Mouse (Mus musculus) MEL (cell line): Measurements from ENCODE around the gene Dohh. TPM values are rescaled to one million over a fixed set of nuclear protein-coding genes. Genes with fewer than 3 reads are reported as not detected.

Experiments
- DNase-seq: peaks from one replicate; pipeline ENCODE4 v3.0.0; 2011; ENCODE audit warnings: low read depth, low spot score
- H3K27ac ChIP-seq: 2 replicates; pipeline ENCODE4 v1.5.1; 2012; ENCODE audit warnings: low read depth, mild to moderate bottlenecking, control low read depth, low read length, moderate library complexity; ENCODE audit not compliant: control insufficient read depth
- H3K27me3 ChIP-seq, 2 experiments: fragments of 150-350 bp in 1 of 2; sonication (generic) in 1 of 2; 2 replicates each; pipeline ENCODE4 v1.6.1; 2012; ENCODE audit warnings: low read length in 2 of 2, mild to moderate bottlenecking in 2 of 2, improper control_type of control experiment in 1 of 2, moderate library complexity in 1 of 2; ENCODE audit not compliant: insufficient read depth in 2 of 2, control insufficient read depth in 1 of 2
- H3K36me3 ChIP-seq, 2 experiments: 2 replicates each; pipeline ENCODE4 v1.6.1; 2012 to 2014; ENCODE audit warnings: low read length in 2 of 2, improper control_type of control experiment in 1 of 2, inconsistent platforms in 1 of 2, mild to moderate bottlenecking in 1 of 2; ENCODE audit not compliant: insufficient read depth in 2 of 2, control insufficient read depth in 1 of 2
- H3K4me1 ChIP-seq, 2 experiments: fragments of 150-350 bp in 1 of 2; sonication (generic) in 1 of 2; 2 replicates each; pipeline ENCODE4 v1.6.1; 2012; ENCODE audit warnings: low read length in 2 of 2, improper control_type of control experiment in 1 of 2, mild to moderate bottlenecking in 1 of 2; ENCODE audit not compliant: insufficient read depth in 2 of 2, control insufficient read depth in 1 of 2
- H3K4me3 ChIP-seq, 2 experiments: fragments of 150-350 bp in 1 of 2; sonication (generic) in 1 of 2; 2 replicates each; pipeline ENCODE4 v1.5.1; 2012; ENCODE audit warnings: low read depth in 2 of 2, low read length in 2 of 2, mild to moderate bottlenecking in 2 of 2, moderate library complexity in 2 of 2, control low read depth in 1 of 2, improper control_type of control experiment in 1 of 2; ENCODE audit not compliant: control insufficient read depth in 1 of 2, insufficient read depth in 1 of 2
- H3K79me2 ChIP-seq: 2 replicates; pipeline ENCODE4 v1.6.1; 2012; ENCODE audit warnings: mild to moderate bottlenecking, low read length, moderate library complexity; ENCODE audit not compliant: control insufficient read depth, poor library complexity, insufficient read depth
- H3K9ac ChIP-seq: 2 replicates; pipeline ENCODE4 v1.6.1; 2012; ENCODE audit warnings: low read depth, mild to moderate bottlenecking, control low read depth, low read length, moderate library complexity; ENCODE audit not compliant: control insufficient read depth, poor library complexity, severe bottlenecking
- H3K9me3 ChIP-seq: fragments of 150-350 bp; sonication (generic); replicated peaks from 2 replicates; pipeline ENCODE4 v1.6.1; 2012; ENCODE audit warnings: mild to moderate bottlenecking, low read length, improper control_type of control experiment, moderate library complexity; ENCODE audit not compliant: insufficient read depth
- CTCF ChIP-seq, 3 experiments: IDR thresholded peaks in 2 of 3; conservative IDR thresholded peaks in 1 of 3; 2 replicates each; pipeline ENCODE4 v1.5.1; 2011 to 2012; ENCODE audit warnings: low read length in 3 of 3, low read depth in 2 of 3, mild to moderate bottlenecking in 2 of 3, improper control_type of control experiment in 1 of 3, inconsistent platforms in 1 of 3, mixed read lengths in 1 of 3, moderate library complexity in 1 of 3; ENCODE audit not compliant: control insufficient read depth in 1 of 3, insufficient read depth in 1 of 3, poor library complexity in 1 of 3, severe bottlenecking in 1 of 3
- EP300 ChIP-seq, 2 experiments: IDR thresholded peaks; 2 replicates each; pipeline ENCODE4 v1.6.1; 2011; ENCODE audit warnings: improper control_type of control experiment in 2 of 2, low read length in 2 of 2, low read depth in 1 of 2, mild to moderate bottlenecking in 1 of 2
- ETS1 ChIP-seq: IDR thresholded peaks from 2 replicates; pipeline ENCODE4 v1.6.1; 2012; ENCODE audit warnings: low read depth, mild to moderate bottlenecking, inconsistent platforms, low read length, improper control_type of control experiment, moderate library complexity
- HCFC1 ChIP-seq: IDR thresholded peaks from 2 replicates; pipeline ENCODE4 v1.6.1; 2012; ENCODE audit warnings: low read depth, mild to moderate bottlenecking, inconsistent platforms, low read length, improper control_type of control experiment, moderate library complexity
- JUND ChIP-seq: IDR thresholded peaks from 2 replicates; pipeline ENCODE4 v1.6.1; 2011; ENCODE audit warnings: low read depth, mild to moderate bottlenecking, improper control_type of control experiment, low read length
- MXI1 ChIP-seq: IDR thresholded peaks from 2 replicates; pipeline ENCODE4 v1.6.1; 2011; ENCODE audit warnings: mild to moderate bottlenecking, low read depth, low read length, improper control_type of control experiment
- NRF1 ChIP-seq: IDR thresholded peaks from 2 replicates; pipeline ENCODE4 v1.6.1; 2014; ENCODE audit warnings: low read depth, mild to moderate bottlenecking, inconsistent platforms, low read length, improper control_type of control experiment, moderate library complexity; ENCODE audit not compliant: poor library complexity, insufficient read depth, severe bottlenecking
- RAD21 ChIP-seq: IDR thresholded peaks from 2 replicates; pipeline ENCODE4 v1.6.1; 2011; ENCODE audit warnings: mild to moderate bottlenecking, low read depth, low read length, improper control_type of control experiment
- RCOR1 ChIP-seq: IDR thresholded peaks from 2 replicates; pipeline ENCODE4 v1.6.1; 2012; ENCODE audit warnings: low read depth, mild to moderate bottlenecking, inconsistent platforms, low read length, improper control_type of control experiment
- SIN3A ChIP-seq: IDR thresholded peaks from 2 replicates; pipeline ENCODE4 v1.6.1; 2012; ENCODE audit warnings: low read length, improper control_type of control experiment, inconsistent platforms
- SMC3 ChIP-seq: IDR thresholded peaks from 2 replicates; pipeline ENCODE4 v1.6.1; 2011; ENCODE audit warnings: low read depth, low read length, improper control_type of control experiment
- UBTF ChIP-seq: IDR thresholded peaks from 2 replicates; pipeline ENCODE4 v1.6.1; 2012; ENCODE audit warnings: low read depth, mild to moderate bottlenecking, inconsistent platforms, low read length, improper control_type of control experiment, moderate library complexity, borderline replicate concordance; ENCODE audit not compliant: insufficient read depth
- USF1 ChIP-seq: IDR thresholded peaks from 2 replicates; pipeline ENCODE4 v1.6.1; 2014; ENCODE audit warnings: low read depth, mild to moderate bottlenecking, inconsistent platforms, low read length, improper control_type of control experiment, moderate library complexity
- USF2 ChIP-seq, 2 experiments: IDR thresholded peaks; 2 replicates each; pipeline ENCODE4 v1.6.1; 2011 to 2012; ENCODE audit warnings: improper control_type of control experiment in 2 of 2, low read length in 2 of 2, borderline replicate concordance in 1 of 2, inconsistent platforms in 1 of 2, low read depth in 1 of 2, mild to moderate bottlenecking in 1 of 2; ENCODE audit not compliant: insufficient read depth in 1 of 2
- ZNF384 ChIP-seq: IDR thresholded peaks from 2 replicates; pipeline ENCODE4 v1.6.1; 2012; ENCODE audit warnings: low read depth, mild to moderate bottlenecking, inconsistent platforms, low read length, improper control_type of control experiment
- polyA plus RNA-seq, 2 experiments: library from polyadenylated mRNA; stranded (reverse) in 1 of 2; unstranded in 1 of 2; fragments of >175 nt in 1 of 2; fragments of >200 nt in 1 of 2; gene quantifications; 2 replicates each; pipeline versions ENCODE4 v1.2.1 to v1.2.4; 2012; ENCODE audit warnings: low replicate concordance in 2 of 2, low read depth in 1 of 2; ENCODE audit not compliant: insufficient read length in 2 of 2, insufficient read depth in 1 of 2, missing spikeins in 1 of 2
- total RNA-seq: library from RNA; depleted of rRNA; stranded (reverse); fragments of 300-350 nt; gene quantifications from 2 replicates; pipeline ENCODE4 v1.2.3, GENCODE M21; 2012

The Dohh gene
- total and polyA plus RNA-seq, 3 experiments = 145 to 153 TPM; not detected in 1

DNA sequence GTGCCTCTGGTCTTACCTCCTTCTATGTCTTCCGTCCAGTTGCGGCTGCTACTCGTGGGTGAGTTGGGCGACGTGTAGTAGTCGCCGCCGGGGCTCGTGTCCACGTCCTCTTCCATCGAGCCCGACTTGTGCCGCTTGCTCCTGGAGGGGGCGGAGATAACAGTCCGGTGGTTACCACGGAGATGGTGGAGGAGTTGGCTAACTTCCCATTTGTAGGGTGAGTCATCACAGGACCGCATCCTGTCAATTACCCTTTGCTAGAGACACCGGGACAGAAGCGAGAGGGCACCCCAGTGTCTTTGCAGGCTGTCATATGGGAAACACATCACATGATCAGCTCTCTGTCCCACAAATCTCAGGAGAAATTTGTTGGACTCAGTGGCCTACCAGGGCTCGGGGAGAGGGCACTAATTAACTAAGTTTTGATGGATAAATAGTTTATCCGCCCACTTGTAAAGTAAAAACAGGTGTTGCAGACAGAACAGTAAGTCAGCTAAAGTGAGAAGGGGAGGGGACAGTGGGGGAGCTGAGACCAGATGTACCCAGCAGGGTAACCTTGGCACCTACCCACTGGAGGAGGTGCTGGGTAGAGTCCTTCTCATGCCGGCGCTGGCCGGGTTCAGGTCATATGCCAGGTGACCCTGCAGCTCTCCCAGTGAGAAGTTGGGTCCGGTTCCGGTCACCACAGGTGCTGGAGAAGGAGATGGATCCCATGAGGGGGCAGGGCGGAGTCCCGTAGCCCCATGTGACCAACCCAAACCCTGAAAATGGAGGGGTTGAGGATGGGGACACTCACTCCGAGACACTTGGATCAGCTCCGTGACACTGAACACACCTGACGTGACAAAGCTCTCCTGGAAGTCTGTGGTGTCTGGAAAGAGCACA is 23.6 kb downstream of the Dohh start:
- peak; percentile 98 for DNase-seq
- Histone ChIP-seq H3K9ac (peak overlapping the region; percentile 21), H3K9me3 (no peaks in the 10 kb centered on the region), H3K36me3 (peaks cover 0 to 16% of the 10 kb centered on the region in 2 experiments; a peak in 2 of 4 replicates), H3K27me3 (no peaks in the 10 kb centered on the region), H3K79me2 (no peaks in the 10 kb centered on the region), H3K4me3 (peak overlapping the region in 1 of 2 experiments; percentile 16; a peak in 1 of 4 replicates), H3K4me1 (peaks cover 3 to 29% of the 10 kb centered on the region in 2 experiments; a peak in 3 of 4 replicates), H3K27ac (peak overlapping the region; percentile 29; the same call in 1 of the 2 replicates)
- peak; percentile 19 to 58; a peak in 2 of 4 replicates for TF ChIP-seq EP300 (IDR thresholded peaks at IDR 0.05; ENCODE audit: low read depth in 1 of 2, low read length in 2 of 2)
- no peak for TF ChIP-seq NRF1
- 0 out of 6 replicates have a peak, but pooled peaks of 1 of the 3 experiments have one; percentile 3 for TF ChIP-seq CTCF (IDR thresholded peaks at IDR 0.05 in 2 of 3, conservative IDR thresholded peaks at IDR 0.05 in 1 of 3; ENCODE audit: control insufficient read depth in 1 of 3, insufficient read depth in 1 of 3, low read depth in 2 of 3, low read length in 3 of 3, poor library complexity in 1 of 3, severe bottlenecking in 1 of 3)
- TF ChIP-seq SMC3 = no peak
- TF ChIP-seq USF2 (IDR thresholded peaks at IDR 0.05; ENCODE audit: borderline replicate concordance in 1 of 2, insufficient read depth in 1 of 2, low read depth in 1 of 2, low read length in 2 of 2) = peak in 1 of 2 experiments; percentile 84; a peak in 2 of 4 replicates
- peak; percentile 96 for TF ChIP-seq JUND
- TF ChIP-seq USF1 = peak; percentile 90
- peak; percentile 52 for TF ChIP-seq MXI1
- peak; percentile 89 for TF ChIP-seq SIN3A
- peak; percentile 40; the same call in 1 of the 2 replicates for TF ChIP-seq HCFC1
- no peak for TF ChIP-seq ZNF384
- peak; percentile 84 for TF ChIP-seq ETS1
- no peak for TF ChIP-seq RCOR1

DNA sequence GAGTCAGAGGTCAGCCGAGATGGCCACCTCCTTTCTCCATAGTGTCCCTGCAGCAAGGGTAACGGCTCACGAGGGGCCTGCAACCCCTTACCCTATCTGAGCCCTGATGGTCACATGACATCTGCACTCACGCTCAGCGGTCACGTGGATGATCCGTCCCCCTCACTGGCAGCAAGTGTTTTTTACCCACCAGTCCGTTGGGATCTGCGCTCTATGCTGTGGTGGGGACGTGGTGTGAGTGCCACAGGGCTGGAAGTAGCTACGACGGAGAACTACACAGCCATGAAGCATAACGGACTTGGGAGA is 24.1 kb downstream of the Dohh start:
- Histone ChIP-seq H3K27ac (no peak overlapping the region), H3K9ac (no peak overlapping the region), H3K9me3 (no peaks in the 10 kb centered on the region), H3K27me3 (no peaks in the 10 kb centered on the region), H3K79me2 (no peaks in the 10 kb centered on the region), H3K4me3 (no peak overlapping the region), H3K36me3 (peaks cover 0 to 16% of the 10 kb centered on the region in 2 experiments; a peak in 2 of 4 replicates), H3K4me1 (peaks cover 3 to 29% of the 10 kb centered on the region in 2 experiments; a peak in 3 of 4 replicates)
- TF ChIP-seq EP300 (IDR thresholded peaks at IDR 0.05; ENCODE audit: low read depth in 1 of 2, low read length in 2 of 2) (no peak), UBTF (no peak), RAD21 (no peak), USF1 (0 out of 2 replicates have a peak, but pooled peaks have one; percentile 14)
- DNase-seq = no peak
